Mouse (Mus musculus): Measurements from ENCODE around the gene Prodh2.

- TF ChIP-seq CTCF (IDR thresholded peaks at IDR 0.05; ENCODE audit: low read depth) (no peak), EP300 (IDR thresholded peaks at IDR 0.05; ENCODE audit: low read depth) (no peak)
Observed at GRCm38 (mm10) chr7:30557901-30558514, 64.6 kb downstream of the Prodh2 start.
